8 mouse cellular contexts compared by ENCODE assay signal in genomic region chr7:115216838-115217237, GRCm38 (mm10).
DNase-seq lines count a peak whose midpoint lies in the region; ATAC-seq lines count a peak whose summit lies in the region.

No protein-coding gene starts in this region.

- peak; percentile 85 for DNase-seq in R1 (ENCODE audit: low read depth, low spot score)
- DNase-seq in cerebellum, postnatal 25 days = peak; percentile 73 to 82
- peak; percentile 72 to 85 for DNase-seq in frontal cortex, postnatal 36 days (ENCODE audit: low spot score in 2 of 2)
- peak; percentile 59 to 72 for DNase-seq in layer of hippocampus, postnatal 36 days
- DNase-seq in lung, postnatal 25 days (ENCODE audit: low spot score) = peak; percentile 83
- DNase-seq in retina, postnatal 1 day = peak; percentile 95
- peak; percentile 80 for DNase-seq in thymus, postnatal 4 days

- H3K27me3 ChIP-seq in hindbrain, embryonic 15.5 days = peaks cover 6% of the 10 kb centered on the region; the same call in 1 of the 2 replicates

- H3K9ac ChIP-seq in hindbrain, embryonic 15.5 days = no peak overlapping the region

- H3K27ac ChIP-seq in hindbrain, embryonic 15.5 days (replicated peaks) = no peak overlapping the region

- WGBS in hindbrain, embryonic 15.5 days = 1% methylated on average over 10 of the region's 13 CpGs

- H3K9me3 ChIP-seq in hindbrain, embryonic 15.5 days = no peaks in the 10 kb centered on the region

- peak overlapping the region; percentile 58 for H3K4me2 ChIP-seq in hindbrain, embryonic 15.5 days

- H3K4me1 ChIP-seq in hindbrain, embryonic 15.5 days (replicated peaks) = peaks cover 16% of the 10 kb centered on the region

- no peaks in the 10 kb centered on the region for H3K36me3 ChIP-seq in hindbrain, embryonic 15.5 days

- ATAC-seq in hindbrain, embryonic 15.5 days (ENCODE audit: low FRiP score, low read depth) = peak; percentile 90

- peak overlapping the region; percentile 21 for H3K4me3 ChIP-seq in hindbrain, embryonic 15.5 days
